8 mouse cellular contexts compared by ENCODE assay signal in genomic region chr8:110847645-110848495, GRCm38 (mm10). TPM values are rescaled to one million over a fixed set of nuclear protein-coding genes. Genes with fewer than 3 reads are reported as not detected.
DNase-seq lines count a peak whose midpoint lies in the region; ATAC-seq and TF ChIP-seq lines count a peak whose summit lies in the region.

No protein-coding gene starts in this region.

- WGBS in embryonic facial prominence, embryonic 15.5 days, result 50% methylated on average over 14 of the region's 14 CpGs
- WGBS in limb, embryonic 13.5 days, result 56% methylated on average over 14 of the region's 14 CpGs
- WGBS in neural tube, embryonic 14.5 days, result 70% methylated on average over 14 of the region's 14 CpGs

- H3K36me3 ChIP-seq in embryonic facial prominence, embryonic 15.5 days, result peaks cover 51% of the 10 kb centered on the region
- peaks cover 56% of the 10 kb centered on the region for H3K36me3 ChIP-seq in limb, embryonic 13.5 days
- peaks cover 51% of the 10 kb centered on the region for H3K36me3 ChIP-seq in neural tube, embryonic 14.5 days (ENCODE audit: control insufficient read depth, insufficient read depth, low read length)

- no peak for ATAC-seq in embryonic facial prominence, embryonic 15.5 days (ENCODE audit: insufficient number of reproducible peaks, low FRiP score, low TSS enrichment, low read depth)
- ATAC-seq in limb, embryonic 13.5 days (ENCODE audit: low FRiP score, low read depth), result no peak
- no peak for ATAC-seq in neural tube, embryonic 14.5 days (ENCODE audit: low read depth)

- intact Hi-C loops in left cerebral cortex, adult 2 months (cut with DNase I), result loop anchor here (5.0 kb wide), 3 partner anchors 149 to 244 kb away; partner anchors contain the start of genes Clec18a, Ddx19a and Pdpr

- peak overlapping the region; percentile 85 for H3K4me3 ChIP-seq in left cerebral cortex, adult 2 months
- peak overlapping the region; percentile 69 for H3K4me3 ChIP-seq in embryonic facial prominence, embryonic 15.5 days (replicated peaks)
- H3K4me3 ChIP-seq in limb, embryonic 13.5 days, result peak overlapping the region; percentile 89
- H3K4me3 ChIP-seq in neural tube, embryonic 14.5 days (ENCODE audit: low read depth, low read length), result peak overlapping the region; percentile 93

- no peak overlapping the region for H3K27ac ChIP-seq in left cerebral cortex, adult 2 months
- no peak overlapping the region for H3K27ac ChIP-seq in embryonic facial prominence, embryonic 15.5 days (replicated peaks)
- no peak overlapping the region for H3K27ac ChIP-seq in limb, embryonic 13.5 days
- H3K27ac ChIP-seq in neural tube, embryonic 14.5 days (ENCODE audit: low read depth, low read length), result no peak overlapping the region

- no peak for DNase-seq in left cerebral cortex, adult 2 months (ENCODE audit: extremely low spot score in 1 of 2, low spot score in 2 of 2)
- no peak for DNase-seq in left cerebral cortex, adult 9 months (ENCODE audit: low spot score in 2 of 2)
- DNase-seq in frontal cortex, postnatal 36 days (ENCODE audit: low spot score in 2 of 2), result no peak
- DNase-seq in thymus, postnatal 14 days, result no peak
- DNase-seq in adrenal gland, postnatal 14 days, result no peak

- peak overlapping the region; percentile 75 for H3K4me2 ChIP-seq in embryonic facial prominence, embryonic 15.5 days (replicated peaks)
- H3K4me2 ChIP-seq in limb, embryonic 13.5 days (replicated peaks), result peak overlapping the region; percentile 92
- peak overlapping the region; percentile 76 for H3K4me2 ChIP-seq in neural tube, embryonic 14.5 days (ENCODE audit: low read depth, low read length)

- H3K4me1 ChIP-seq in embryonic facial prominence, embryonic 15.5 days, result peaks cover 15% of the 10 kb centered on the region
- peaks cover 30% of the 10 kb centered on the region for H3K4me1 ChIP-seq in limb, embryonic 13.5 days
- H3K4me1 ChIP-seq in neural tube, embryonic 14.5 days (ENCODE audit: control insufficient read depth, insufficient read depth, low read length), result peaks cover 18% of the 10 kb centered on the region

- H3K9ac ChIP-seq in embryonic facial prominence, embryonic 15.5 days, result peak overlapping the region; percentile 70
- peak overlapping the region; percentile 86 for H3K9ac ChIP-seq in limb, embryonic 13.5 days
- peak overlapping the region; percentile 94 for H3K9ac ChIP-seq in neural tube, embryonic 14.5 days (replicated peaks; ENCODE audit: low read depth, low read length)

- no peak for TF ChIP-seq CTCF in left cerebral cortex, adult 2 months (IDR thresholded peaks at IDR 0.05)

- H3K9me3 ChIP-seq in embryonic facial prominence, embryonic 15.5 days (replicated peaks), result no peaks in the 10 kb centered on the region
- no peaks in the 10 kb centered on the region for H3K9me3 ChIP-seq in limb, embryonic 13.5 days
- H3K9me3 ChIP-seq in neural tube, embryonic 14.5 days (ENCODE audit: control insufficient read depth, low read length), result no peaks in the 10 kb centered on the region

- H3K27me3 ChIP-seq in embryonic facial prominence, embryonic 15.5 days, result no peaks in the 10 kb centered on the region
- no peaks in the 10 kb centered on the region for H3K27me3 ChIP-seq in limb, embryonic 13.5 days
- no peaks in the 10 kb centered on the region for H3K27me3 ChIP-seq in neural tube, embryonic 14.5 days (ENCODE audit: control insufficient read depth, insufficient read depth, low read length)

RNA-seq across cellular contexts. Expression of gene Sf3b3, which starts 1.3 kb away (rescaled TPM):
- total RNA-seq in left cerebral cortex, adult 2 months (2021), result 10 to 100 TPM; 61.8 to 66.5 TPM
- 128 and 130 TPM in 2 replicates for polyA plus RNA-seq in embryonic facial prominence, embryonic 15.5 days (2015; fragmentation: Nextera tagmentation; extraction: Ambion mirVana)
- polyA plus RNA-seq in limb, embryonic 13.5 days (2015; fragmentation: Nextera tagmentation; extraction: Ambion mirVana), result 160 and 171 TPM in 2 replicates
- polyA plus RNA-seq in neural tube, embryonic 14.5 days (2014; fragmentation: Nextera tagmentation; extraction: Ambion mirVana), result 87.3 and 109 TPM in 2 replicates
- 68.2 and 79.1 TPM in 2 replicates for total RNA-seq in adrenal gland, postnatal 14 days (2021)

RNA-seq across cellular contexts. Expression of gene Cog4, which starts 1.5 kb away (rescaled TPM):
- 10 to 100 TPM; 49.0 to 59.1 TPM for total RNA-seq in left cerebral cortex, adult 2 months (2021)
- polyA plus RNA-seq in embryonic facial prominence, embryonic 15.5 days (2015; fragmentation: Nextera tagmentation; extraction: Ambion mirVana), result 76.1 and 79.9 TPM in 2 replicates
- 80.8 and 86.4 TPM in 2 replicates for polyA plus RNA-seq in limb, embryonic 13.5 days (2015; fragmentation: Nextera tagmentation; extraction: Ambion mirVana)
- polyA plus RNA-seq in neural tube, embryonic 14.5 days (2014; fragmentation: Nextera tagmentation; extraction: Ambion mirVana), result 64.6 and 78.1 TPM in 2 replicates
- total RNA-seq in adrenal gland, postnatal 14 days (2021), result 74.1 and 87.0 TPM in 2 replicates

RNA-seq across cellular contexts. Expression of gene Il34, which starts 42.1 kb away (rescaled TPM):
- 100 to 1,000 TPM; 103 TPM for total RNA-seq in left cerebral cortex, adult 2 months (2021)
- 4.9 and 5.3 TPM in 2 replicates for polyA plus RNA-seq in embryonic facial prominence, embryonic 15.5 days (2015; fragmentation: Nextera tagmentation; extraction: Ambion mirVana)
- polyA plus RNA-seq in limb, embryonic 13.5 days (2015; fragmentation: Nextera tagmentation; extraction: Ambion mirVana), result 0.29 and 1.1 TPM in 2 replicates
- polyA plus RNA-seq in neural tube, embryonic 14.5 days (2014; fragmentation: Nextera tagmentation; extraction: Ambion mirVana), result 1.2 and 2.7 TPM in 2 replicates
- 7.5 and 9.5 TPM in 2 replicates for total RNA-seq in adrenal gland, postnatal 14 days (2021)

RNA-seq across cellular contexts. Expression of gene Fuk, which starts 54.4 kb away (rescaled TPM):
- total RNA-seq in left cerebral cortex, adult 2 months (2021), result 10 to 100 TPM; 20.7 to 21.0 TPM
- polyA plus RNA-seq in embryonic facial prominence, embryonic 15.5 days (2015; fragmentation: Nextera tagmentation; extraction: Ambion mirVana), result 11.2 and 11.7 TPM in 2 replicates
- 14.7 and 16.1 TPM in 2 replicates for polyA plus RNA-seq in limb, embryonic 13.5 days (2015; fragmentation: Nextera tagmentation; extraction: Ambion mirVana)
- polyA plus RNA-seq in neural tube, embryonic 14.5 days (2014; fragmentation: Nextera tagmentation; extraction: Ambion mirVana), result 3.9 and 5.4 TPM in 2 replicates
- 7.6 and 10.4 TPM in 2 replicates for total RNA-seq in adrenal gland, postnatal 14 days (2021)
